Mouse (Mus musculus): ENCODE data around the gene Bckdhb. TPM values are rescaled to one million over a fixed set of nuclear protein-coding genes. Genes with fewer than 3 reads are reported as not detected.

The Bckdhb gene
- total and polyA plus RNA-seq, 3 experiments = 10.6 to 20.3 (median 12.0) TPM

DNA sequence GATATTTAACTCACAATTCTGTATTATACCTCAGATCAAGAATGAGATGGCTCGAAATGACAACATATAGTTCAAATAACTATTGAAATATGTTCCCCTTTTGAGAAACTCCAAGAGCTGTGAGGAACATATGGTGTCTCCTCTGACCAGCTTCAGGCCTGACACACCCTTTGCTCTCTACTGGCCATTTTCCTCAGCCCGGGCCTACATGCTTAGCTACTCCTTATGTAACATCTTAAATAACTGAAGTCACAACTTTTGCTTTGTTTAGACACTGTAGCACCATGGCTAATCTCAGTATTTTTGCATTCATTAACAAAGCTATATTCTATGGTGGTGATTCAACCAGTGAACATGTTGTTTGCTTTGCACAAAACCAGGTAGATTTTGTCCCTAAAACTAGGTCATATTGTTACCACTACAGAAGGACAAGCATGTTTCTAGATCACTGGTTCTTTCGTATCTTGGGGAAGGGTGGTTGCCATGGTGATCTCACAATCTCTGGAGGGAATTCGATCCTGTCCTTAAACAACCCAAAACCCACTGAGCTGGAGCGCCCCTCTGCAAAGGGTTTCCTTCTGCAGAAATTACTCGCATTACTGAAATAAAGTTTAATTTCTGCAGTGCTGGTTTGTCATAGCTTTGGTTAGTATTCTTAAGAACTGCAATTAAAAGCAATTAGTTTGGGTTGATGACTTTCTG, 185.0 kb downstream of the Bckdhb start:
- no peaks in the 10 kb centered on the region for H3K36me3 ChIP-seq (replicated peaks in 1 of 2; ENCODE audit: control insufficient read depth in 1 of 2, insufficient read depth in 1 of 2, low read length in 1 of 2)
- H3K4me3 ChIP-seq (replicated peaks in 1 of 3; ENCODE audit: low read depth in 2 of 3, low read length in 2 of 3, poor library complexity in 1 of 3) = no peak overlapping the region
- dilution Hi-C loops (cut with MboI; ENCODE audit: extremely low pct_ligation_motif_present, extremely low pct_unique_long_range_greater_than_20kb, low sequenced_read_pairs) = no loop called here
- H3K79me2 ChIP-seq (replicated peaks; ENCODE audit: control insufficient read depth, extremely low read depth, insufficient read depth, poor library complexity, severe bottlenecking) = no peaks in the 10 kb centered on the region
- no peaks in the 10 kb centered on the region for H3K9me3 ChIP-seq (replicated peaks; ENCODE audit: low read length)
- no peak overlapping the region for H3K9ac ChIP-seq (ENCODE audit: insufficient read depth, low read depth)
- H3K4me1 ChIP-seq (ENCODE audit: control insufficient read depth in 1 of 2, insufficient read depth in 2 of 2) = peaks cover 5 to 38% of the 10 kb centered on the region in 2 experiments
- H3K27ac ChIP-seq (ENCODE audit: insufficient read depth, low read depth) = no peak overlapping the region
- DNase-seq (ENCODE audit: extremely low read depth) = no peak
- no peak overlapping the region for H3K4me2 ChIP-seq (ENCODE audit: insufficient read depth, low read depth, poor library complexity, severe bottlenecking)
- no peak for TF ChIP-seq USF1 (IDR thresholded peaks at IDR 0.05; ENCODE audit: low read depth, low read length)
- TF ChIP-seq KAT2A (IDR thresholded peaks at IDR 0.05; ENCODE audit: insufficient replicate concordance, low read length) = no peak
- no peak for TF ChIP-seq SIN3A (IDR thresholded peaks at IDR 0.05; ENCODE audit: low read length)
- TF ChIP-seq RCOR1 (conservative IDR thresholded peaks at IDR 0.05; ENCODE audit: low read depth, low read length) = no peak
- no peak for TF ChIP-seq USF2 (conservative IDR thresholded peaks at IDR 0.05; ENCODE audit: low read depth, low read length)
- no peak for TF ChIP-seq ZKSCAN1 (IDR thresholded peaks at IDR 0.05; ENCODE audit: borderline replicate concordance, low read depth, low read length)
- TF ChIP-seq ETS1 (conservative IDR thresholded peaks at IDR 0.05; ENCODE audit: low read depth, low read length) = no peak
- no peak for TF ChIP-seq SMC3 (IDR thresholded peaks at IDR 0.05; ENCODE audit: low read depth, low read length)
- in situ Hi-C loops (cut with MboI; ENCODE audit: low pct_ligation_motif_present, low pct_unique_long_range_greater_than_20kb, low sequenced_read_pairs) = no loop called here
- no peaks in the 10 kb centered on the region for H3K27me3 ChIP-seq (replicated peaks)

DNA sequence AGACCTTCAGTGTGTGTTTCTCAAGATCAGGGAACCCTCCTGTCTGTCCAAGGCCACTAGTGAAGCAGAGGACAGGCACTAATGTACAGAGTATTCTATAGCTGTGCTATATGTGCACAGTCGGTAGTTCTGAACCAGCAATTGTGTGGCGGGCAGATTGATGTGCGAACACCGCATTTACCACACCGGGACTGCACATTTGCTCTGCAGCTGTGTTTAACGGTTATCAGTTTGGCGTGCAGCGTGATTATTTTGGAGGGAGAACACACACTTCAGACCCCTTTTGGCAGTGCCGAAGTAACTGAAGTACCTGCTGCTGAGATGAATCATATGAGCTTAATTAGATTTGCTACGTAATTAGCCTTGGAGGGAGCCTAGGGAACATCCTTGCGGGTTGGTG, 185.7 kb downstream of the Bckdhb start:
- in situ Hi-C loops (cut with MboI; ENCODE audit: low pct_ligation_motif_present, low pct_unique_long_range_greater_than_20kb, low sequenced_read_pairs) (no loop called here), dilution Hi-C loops (cut with MboI; ENCODE audit: extremely low pct_ligation_motif_present, extremely low pct_unique_long_range_greater_than_20kb, low sequenced_read_pairs) (no loop called here)
- H3K36me3 ChIP-seq (replicated peaks in 1 of 2; ENCODE audit: control insufficient read depth in 1 of 2, insufficient read depth in 1 of 2, low read length in 1 of 2) = no peaks in the 10 kb centered on the region
- DNase-seq (ENCODE audit: extremely low read depth) = no peak
- no peak overlapping the region for H3K9ac ChIP-seq (ENCODE audit: insufficient read depth, low read depth)
- H3K79me2 ChIP-seq (replicated peaks; ENCODE audit: control insufficient read depth, extremely low read depth, insufficient read depth, poor library complexity, severe bottlenecking) = no peaks in the 10 kb centered on the region
- no peak overlapping the region for H3K27ac ChIP-seq (ENCODE audit: insufficient read depth, low read depth)
- no peak overlapping the region for H3K4me2 ChIP-seq (ENCODE audit: insufficient read depth, low read depth, poor library complexity, severe bottlenecking)
- H3K27me3 ChIP-seq (replicated peaks) = no peaks in the 10 kb centered on the region
- no peaks in the 10 kb centered on the region for H3K9me3 ChIP-seq (replicated peaks; ENCODE audit: low read length)
- H3K4me1 ChIP-seq (ENCODE audit: control insufficient read depth in 1 of 2, insufficient read depth in 2 of 2) = peaks cover 5 to 35% of the 10 kb centered on the region in 2 experiments
- no peak for TF ChIP-seq CTCF (conservative IDR thresholded peaks at IDR 0.05 in 1 of 2, IDR thresholded peaks at IDR 0.05 in 1 of 2; ENCODE audit: low read depth in 2 of 2, low read length in 2 of 2)
- no peak for TF ChIP-seq ELF1 (IDR thresholded peaks at IDR 0.05; ENCODE audit: low read depth, low read length)
- TF ChIP-seq NELFE (IDR thresholded peaks at IDR 0.05; ENCODE audit: low read depth, low read length) = no peak
- TF ChIP-seq IRF4 (IDR thresholded peaks at IDR 0.05; ENCODE audit: low read depth, low read length) = no peak
- TF ChIP-seq ZMIZ1 (IDR thresholded peaks at IDR 0.05; ENCODE audit: low read depth, low read length) = no peak
- TF ChIP-seq MYC (IDR thresholded peaks at IDR 0.05; ENCODE audit: low read depth, low read length) = no peak
- TF ChIP-seq UBTF (IDR thresholded peaks at IDR 0.05; ENCODE audit: low read depth, low read length) = no peak
- TF ChIP-seq ZC3H11A (IDR thresholded peaks at IDR 0.05; ENCODE audit: low read depth, low read length) = no peak
- no peak for TF ChIP-seq ETS1 (conservative IDR thresholded peaks at IDR 0.05; ENCODE audit: low read depth, low read length)
- TF ChIP-seq ZKSCAN1 (IDR thresholded peaks at IDR 0.05; ENCODE audit: borderline replicate concordance, low read depth, low read length) = no peak
- TF ChIP-seq NRF1 (IDR thresholded peaks at IDR 0.05; ENCODE audit: low read depth, low read length) = no peak
- no peak overlapping the region for H3K4me3 ChIP-seq (replicated peaks in 1 of 3; ENCODE audit: low read depth in 2 of 3, low read length in 2 of 3, poor library complexity in 1 of 3)
